Mouse (Mus musculus) C2C12 (cell line): ENCODE measurements around the gene Pip5k1c.

ENCODE experiments used
- CTCF ChIP-seq: IDR thresholded peaks from one replicate; pipeline ENCODE4 v1.5.1; 2011; ENCODE audit not compliant: control insufficient read depth, insufficient read depth, insufficient read length
- MYOD1 ChIP-seq: IDR thresholded peaks from one replicate; pipeline ENCODE4 v1.6.1; 2011; ENCODE audit warnings: low read depth; ENCODE audit not compliant: control insufficient read depth, insufficient read length

GRCm38 (mm10) chr10:81265540-81265939 lies 27.2 kb upstream of the Pip5k1c start:
- TF ChIP-seq CTCF (no peak), MYOD1 (no peak)
